Mouse (Mus musculus) midbrain, embryonic 14.5 days (tissue): Measurements from ENCODE around the gene Parp8. TPM values are rescaled to one million over a fixed set of nuclear protein-coding genes. Genes with fewer than 3 reads are reported as not detected.

Experiments used
- ATAC-seq: fragments of 200-750 bp; cut with Nextera tagmentation; 2 replicates; pipeline ENCODE4 v1.8.0; 2017; ENCODE audit warnings: moderate number of reproducible peaks, moderate library complexity; ENCODE audit not compliant: low FRiP score, low TSS enrichment
- DNase-seq: peaks from one replicate; pipeline ENCODE4 v3.0.0-alpha.2; 2015
- H3K27ac ChIP-seq: fragments of 300-500 bp; sonication (generic); replicated peaks from 2 replicates; pipeline ENCODE4 v1.5.1; 2014; ENCODE audit warnings: mild to moderate bottlenecking, low read depth, low read length, moderate library complexity
- H3K27me3 ChIP-seq: fragments of 300-500 bp; sonication (generic); 2 replicates; pipeline ENCODE4 v1.6.1; 2014; ENCODE audit warnings: low read length, control low read depth, mixed read lengths; ENCODE audit not compliant: control insufficient read depth, insufficient read depth
- H3K36me3 ChIP-seq: fragments of 300-500 bp; sonication (generic); 2 replicates; pipeline ENCODE4 v1.6.1; 2014; ENCODE audit warnings: low read length, control low read depth; ENCODE audit not compliant: control insufficient read depth, insufficient read depth
- H3K4me1 ChIP-seq: fragments of 300-500 bp; sonication (generic); 2 replicates; pipeline ENCODE4 v1.6.1; 2014; ENCODE audit warnings: mild to moderate bottlenecking, antibody characterized with exemption, low read length, control low read depth; ENCODE audit not compliant: control insufficient read depth, insufficient read depth
- H3K4me2 ChIP-seq: fragments of 300-500 bp; sonication (generic); 2 replicates; pipeline ENCODE4 v1.6.1; 2014; ENCODE audit warnings: mild to moderate bottlenecking, low read length, moderate library complexity
- H3K4me3 ChIP-seq: fragments of 300-500 bp; sonication (generic); replicated peaks from 2 replicates; pipeline ENCODE4 v1.5.1; 2014; ENCODE audit warnings: low read depth, low read length
- H3K9ac ChIP-seq: fragments of 300-500 bp; sonication (generic); replicated peaks from 2 replicates; pipeline ENCODE4 v1.6.1; 2014; ENCODE audit warnings: mild to moderate bottlenecking, low read length, moderate library complexity
- H3K9me3 ChIP-seq: fragments of 300-500 bp; sonication (generic); 2 replicates; pipeline ENCODE4 v1.6.1; 2016; ENCODE audit warnings: low read length, control low read depth, mixed read lengths; ENCODE audit not compliant: control insufficient read depth
- WGBS: fragments of 180-500 bp; shearing (Covaris S2); extraction: QIAGEN DNeasy Blood & Tissue Kit; methylation state at CpG from one replicate; pipeline ENCODE4 v1.1.7; 2014; 5-methylcytosine and 5-hydroxymethylcytosine counted together
- polyA plus RNA-seq: library from polyadenylated mRNA; unstranded; fragments of >200 nt; fragmentation: Nextera tagmentation; extraction: Ambion mirVana; gene quantifications from 2 replicates; pipeline ENCODE4 v1.2.1, GENCODE M21; 2014

Gene Parp8
- polyA plus RNA-seq, 1 experiment from 2014 or later, result 36.9 TPM

DNA sequence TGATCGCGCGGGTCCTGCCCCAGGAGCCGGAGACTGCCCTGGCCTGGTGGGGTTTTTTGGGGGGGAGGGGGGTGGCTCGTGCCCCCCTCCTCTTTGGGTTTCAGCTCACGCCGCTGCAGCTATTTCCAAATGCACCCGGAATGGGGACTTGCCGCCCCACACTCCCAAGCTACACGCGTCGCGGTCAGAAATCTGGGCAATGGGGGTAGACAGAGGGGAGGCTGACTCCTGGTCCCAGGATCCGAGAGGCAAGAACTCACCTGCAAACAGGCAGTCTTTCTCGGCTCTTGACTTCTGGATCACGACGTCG, 466 bp downstream of the Parp8 start:
- ATAC-seq (peak; percentile 62; the same call in 1 of the 2 replicates), DNase-seq (peak; percentile 72)
- Histone ChIP-seq H3K27me3 (no peaks in the 10 kb centered on the region), H3K9ac (peak overlapping the region; percentile 95), H3K4me3 (peak overlapping the region; percentile 86), H3K27ac (peak overlapping the region; percentile 94), H3K4me2 (peak overlapping the region; percentile 74), H3K36me3 (no peaks in the 10 kb centered on the region), H3K9me3 (no peaks in the 10 kb centered on the region), H3K4me1 (peaks cover 21% of the 10 kb centered on the region)
- WGBS, result 0% methylated on average over 18 of the region's 18 CpGs

DNA sequence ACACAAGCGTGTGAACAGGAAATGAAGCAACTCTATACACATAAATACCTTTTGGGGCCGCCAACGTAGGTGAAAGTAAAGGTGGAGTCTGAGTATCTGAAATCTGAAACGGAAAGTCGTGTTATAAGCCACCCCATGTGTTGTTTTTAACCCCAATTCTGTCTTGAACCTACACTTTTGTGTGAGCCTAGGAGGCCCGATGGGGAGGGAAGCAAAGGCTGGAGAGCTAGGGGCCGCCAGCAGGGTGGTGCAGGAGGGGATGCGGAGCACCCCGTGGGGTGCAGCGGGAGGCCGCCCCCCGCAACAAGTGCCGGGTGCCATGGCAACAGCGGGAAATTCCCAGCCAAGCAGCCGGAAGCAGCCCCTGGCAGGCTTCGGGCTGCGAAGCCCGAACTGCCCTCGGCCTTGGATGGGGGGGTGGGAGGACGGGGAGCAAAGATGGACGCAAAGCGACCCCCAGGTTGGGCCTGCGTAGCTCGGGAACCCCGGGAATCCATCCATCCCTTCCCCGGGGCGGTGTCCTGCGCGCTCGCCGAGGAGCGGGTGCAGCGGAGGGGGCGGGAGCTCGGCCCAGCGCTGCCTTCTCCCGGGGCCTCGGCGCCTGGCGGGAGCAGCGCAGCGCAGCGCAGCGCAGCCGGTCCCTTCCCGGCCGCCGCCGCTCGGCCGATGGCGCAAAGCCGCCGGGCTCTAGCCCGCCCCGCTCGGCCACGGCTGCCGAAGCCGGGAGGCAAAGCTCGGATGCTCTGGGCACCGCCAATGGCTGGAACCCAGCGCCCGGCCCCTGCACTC, 1.0 kb downstream of the Parp8 start:
- H3K4me2 ChIP-seq, result peak overlapping the region; percentile 74
- DNase-seq (peak; percentile 85), ATAC-seq (peak; percentile 88)
- peaks cover 21% of the 10 kb centered on the region for H3K4me1 ChIP-seq
- H3K27ac ChIP-seq, result peak overlapping the region; percentile 94
- WGBS, result under 1% methylated on average over 54 of the region's 64 CpGs
- H3K36me3 ChIP-seq, result no peaks in the 10 kb centered on the region
- H3K9me3 ChIP-seq, result no peaks in the 10 kb centered on the region
- H3K27me3 ChIP-seq, result no peaks in the 10 kb centered on the region
- peak overlapping the region; percentile 95 for H3K9ac ChIP-seq
- peak overlapping the region; percentile 86 for H3K4me3 ChIP-seq

DNA sequence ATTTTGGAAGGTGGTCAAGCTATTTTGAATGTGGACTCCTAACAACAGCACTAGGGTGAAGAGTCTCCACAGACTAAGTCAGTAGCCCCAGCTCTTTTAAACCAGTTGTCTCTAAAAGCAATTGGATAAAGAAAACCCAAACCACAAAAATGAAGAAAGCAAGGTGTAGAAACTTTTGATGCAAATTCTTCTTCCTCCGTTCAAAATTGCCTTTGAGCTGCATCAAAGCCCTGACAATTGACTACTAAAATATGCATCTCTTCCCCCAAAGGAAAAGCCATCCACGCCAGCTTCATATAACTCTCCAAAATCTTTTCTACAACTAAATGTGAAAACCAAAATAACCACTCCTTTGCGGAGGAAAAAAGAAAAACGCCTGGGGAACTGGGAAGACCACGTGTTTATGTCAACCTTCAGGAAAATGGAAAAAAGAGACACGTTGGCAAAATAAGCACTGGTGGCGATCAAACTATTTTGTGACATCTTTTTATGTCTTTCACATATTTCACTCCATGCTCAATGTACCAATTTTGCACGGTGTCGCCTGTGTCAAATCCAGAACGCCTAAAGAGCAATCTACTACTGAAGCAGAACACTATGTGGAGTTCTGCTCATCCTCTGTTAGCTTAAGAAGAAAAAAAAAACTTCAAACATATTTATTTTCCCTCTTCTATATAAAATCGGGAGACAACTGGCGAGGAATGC, 1.8 kb downstream of the Parp8 start:
- H3K27me3 ChIP-seq, result no peaks in the 10 kb centered on the region
- H3K4me2 ChIP-seq, result peak overlapping the region; percentile 74
- WGBS, result 3% methylated on average over 12 of the region's 12 CpGs
- peak; percentile 57 for DNase-seq
- no peak overlapping the region for H3K27ac ChIP-seq
- no peaks in the 10 kb centered on the region for H3K36me3 ChIP-seq
- H3K9me3 ChIP-seq, result no peaks in the 10 kb centered on the region
- peaks cover 21% of the 10 kb centered on the region for H3K4me1 ChIP-seq
- H3K9ac ChIP-seq, result peak overlapping the region; percentile 95
- H3K4me3 ChIP-seq, result peak overlapping the region; percentile 86
- ATAC-seq, result no peak

DNA sequence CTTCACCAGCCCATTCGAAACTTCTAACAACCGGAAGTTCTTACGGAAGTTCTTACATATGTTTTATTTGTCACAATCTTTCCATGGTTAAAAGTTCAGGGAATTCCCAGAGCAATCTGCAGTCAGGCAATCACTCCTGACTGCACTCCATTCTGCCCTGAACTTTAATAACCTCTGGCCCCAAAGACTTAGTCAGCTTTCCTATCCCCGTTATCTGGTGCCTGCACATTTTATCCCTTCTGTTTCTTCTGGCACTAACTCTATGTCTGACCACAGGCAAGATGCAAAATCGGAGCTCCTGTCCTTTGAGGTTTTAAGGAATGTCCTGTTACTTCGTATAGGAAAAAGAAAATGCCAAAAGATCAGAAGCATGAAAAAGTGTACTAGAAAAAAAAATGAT, 4.7 kb downstream of the Parp8 start:
- DNase-seq, result no peak
- H3K4me1 ChIP-seq, result peaks cover 17% of the 10 kb centered on the region
- no peak overlapping the region for H3K4me3 ChIP-seq
- H3K9ac ChIP-seq, result no peak overlapping the region
- no peaks in the 10 kb centered on the region for H3K27me3 ChIP-seq
- H3K36me3 ChIP-seq, result no peaks in the 10 kb centered on the region
- H3K27ac ChIP-seq, result no peak overlapping the region
- no peaks in the 10 kb centered on the region for H3K9me3 ChIP-seq
- H3K4me2 ChIP-seq, result no peak overlapping the region
- no peak for ATAC-seq
- WGBS, result 82% methylated on average over 6 of the region's 6 CpGs

DNA sequence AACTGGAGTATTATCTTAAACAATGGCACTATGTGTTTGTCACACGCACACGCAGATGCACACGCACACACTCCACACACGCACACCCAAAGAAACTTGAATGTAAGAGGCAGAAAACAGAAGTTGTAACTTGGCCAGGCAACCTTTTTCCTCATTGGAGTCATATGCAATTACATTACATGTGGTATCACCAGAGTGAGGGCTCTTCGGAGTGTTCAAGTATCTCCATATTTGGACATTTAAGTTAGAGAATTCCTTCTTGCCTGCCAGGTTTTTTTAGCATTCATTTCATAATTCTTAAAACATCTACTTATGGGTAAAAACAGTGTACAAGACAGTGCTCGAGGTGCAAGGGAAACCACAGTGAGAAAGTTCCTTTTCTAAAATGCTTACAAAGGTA, 6.7 kb downstream of the Parp8 start:
- Histone ChIP-seq H3K4me1 (peaks cover 17% of the 10 kb centered on the region), H3K27ac (no peak overlapping the region), H3K9me3 (no peaks in the 10 kb centered on the region), H3K9ac (no peak overlapping the region), H3K4me2 (no peak overlapping the region), H3K4me3 (no peak overlapping the region), H3K27me3 (no peaks in the 10 kb centered on the region), H3K36me3 (no peaks in the 10 kb centered on the region)
- DNase-seq (no peak), ATAC-seq (no peak)
- WGBS, result 96% methylated on average over 6 of the region's 6 CpGs

DNA sequence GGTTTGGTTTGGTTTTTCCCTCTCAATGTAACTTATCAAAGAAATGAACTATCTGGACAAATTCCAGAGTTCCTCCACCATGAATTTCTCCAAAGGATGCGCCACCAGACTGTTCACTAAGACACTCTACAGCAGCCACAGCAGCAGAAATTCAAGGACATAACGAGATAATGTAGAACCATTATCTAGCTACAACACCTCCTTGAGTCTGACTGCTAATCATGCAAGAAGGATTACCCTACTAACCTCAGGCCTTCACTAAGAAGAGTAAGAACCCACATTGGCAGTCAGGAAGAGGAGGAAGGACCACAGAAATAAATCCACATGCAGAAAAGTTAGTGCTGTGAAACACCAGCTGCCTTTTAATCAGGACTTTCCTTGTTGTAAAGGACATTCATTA, 11.8 kb downstream of the Parp8 start:
- H3K9ac ChIP-seq, result no peak overlapping the region
- WGBS, result 86% methylated on average over 2 of the region's 2 CpGs
- no peak overlapping the region for H3K27ac ChIP-seq
- no peaks in the 10 kb centered on the region for H3K27me3 ChIP-seq
- no peak overlapping the region for H3K4me3 ChIP-seq
- ATAC-seq (no peak), DNase-seq (no peak)
- no peak overlapping the region for H3K4me2 ChIP-seq
- H3K36me3 ChIP-seq, result no peaks in the 10 kb centered on the region
- H3K9me3 ChIP-seq, result no peaks in the 10 kb centered on the region
- no peaks in the 10 kb centered on the region for H3K4me1 ChIP-seq

DNA sequence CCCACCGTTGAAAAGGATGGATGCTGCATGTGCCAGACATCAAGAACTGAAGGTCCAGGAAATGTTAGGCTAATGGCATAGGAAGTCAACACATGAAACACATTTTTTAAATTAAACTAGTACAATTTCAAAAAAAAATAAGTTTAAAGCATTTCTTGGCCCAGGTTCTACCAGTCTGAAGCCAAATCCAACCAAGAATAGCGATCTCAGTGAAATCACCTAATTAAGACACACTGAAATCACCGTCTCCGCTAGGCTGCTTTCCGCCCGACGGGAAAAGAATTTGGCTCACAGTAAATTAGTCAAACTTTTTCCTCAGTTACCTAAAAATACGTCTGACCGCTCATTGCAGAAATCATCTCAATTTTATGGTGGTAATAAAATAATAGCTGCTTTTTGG, 13.3 kb downstream of the Parp8 start:
- whole genome bisulfite sequencing, result 96% methylated on average over 9 of the region's 9 CpGs
- Histone ChIP-seq H3K27me3 (no peaks in the 10 kb centered on the region), H3K4me1 (no peaks in the 10 kb centered on the region), H3K9me3 (no peaks in the 10 kb centered on the region), H3K36me3 (no peaks in the 10 kb centered on the region), H3K4me3 (no peak overlapping the region), H3K27ac (no peak overlapping the region), H3K4me2 (no peak overlapping the region), H3K9ac (no peak overlapping the region)
- ATAC-seq (no peak), DNase-seq (no peak)

DNA sequence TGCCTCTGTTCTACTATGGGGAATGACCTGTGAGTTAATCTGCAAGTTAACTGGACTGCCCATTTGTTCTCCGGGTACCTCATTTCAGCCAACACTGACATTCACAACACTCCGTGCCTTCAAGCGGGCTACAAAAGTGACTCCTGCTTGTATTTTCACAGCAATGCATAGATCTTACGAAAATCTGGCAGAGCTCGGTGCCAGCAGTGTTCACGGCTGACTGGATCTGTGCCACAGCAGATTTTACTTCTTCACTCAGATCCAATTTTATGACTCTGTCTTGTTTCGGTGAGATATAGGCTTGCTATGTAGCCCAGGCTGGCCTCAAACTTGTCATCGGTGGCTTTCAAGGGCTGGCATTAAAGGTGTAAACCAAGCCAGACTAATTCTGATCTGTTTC, 15.2 kb downstream of the Parp8 start:
- H3K27ac ChIP-seq, result no peak overlapping the region
- H3K4me2 ChIP-seq, result no peak overlapping the region
- H3K9me3 ChIP-seq, result no peaks in the 10 kb centered on the region
- DNase-seq, result no peak
- H3K27me3 ChIP-seq, result no peaks in the 10 kb centered on the region
- no peak for ATAC-seq
- 83% methylated on average over 8 of the region's 8 CpGs for WGBS
- H3K4me3 ChIP-seq, result no peak overlapping the region
- H3K9ac ChIP-seq, result no peak overlapping the region
- H3K4me1 ChIP-seq, result no peaks in the 10 kb centered on the region
- H3K36me3 ChIP-seq, result no peaks in the 10 kb centered on the region
